Mouse (Mus musculus): ENCODE measurements around the gene Gm8127.
"Not testable (repeated sequence)": the region's sequence is repeated elsewhere in the genome, so short reads cannot be mapped to it uniquely, and the experiment has no call there.

GRCm38 (mm10) chr14:43274986-43275511 is 18.6 kb downstream of the Gm8127 start, which contains the start of gene Gm9732:
- not testable (repeated sequence) for TF ChIP-seq FLI1 (IDR thresholded peaks at IDR 0.05; ENCODE audit: low read length); GATA1 (IDR thresholded peaks at IDR 0.05; ENCODE audit: borderline replicate concordance, low read length)
